ENCODE assay signal across 16 mouse cellular contexts in genomic region chr1:128535537-128536150, GRCm38 (mm10). TPM values are rescaled to one million over a fixed set of nuclear protein-coding genes. Genes with fewer than 3 reads are reported as not detected.
DNase-seq lines count a peak whose midpoint lies in the region; ATAC-seq and TF ChIP-seq lines count a peak whose summit lies in the region.
"Had no signal": no experiment of that assay in that cellular context is flagged by ENCODE, and none has a peak within 500 bp of the region (broad histone marks: within the 10 kb centered on the region; RNA-seq: fewer than 3 reads in every experiment).

No protein-coding gene starts in this region.

- no peak overlapping the region for H3K4me3 ChIP-seq in midbrain, embryonic 10.5 days
- no peak overlapping the region for H3K4me3 ChIP-seq in midbrain, embryonic 16.5 days (ENCODE audit: low read depth, low read length)
- no peak overlapping the region for H3K4me3 ChIP-seq in kidney, postnatal 0 days (replicated peaks; ENCODE audit: low read depth, low read length)
- H3K4me3 ChIP-seq in stomach, postnatal 0 days (ENCODE audit: low read depth, low read length), result no peak overlapping the region
- H3K4me3 ChIP-seq: hindbrain, embryonic 15.5 days; limb, embryonic 13.5 days had no signal

- no peak overlapping the region for H3K4me2 ChIP-seq in midbrain, embryonic 16.5 days (ENCODE audit: low read length)
- H3K4me2 ChIP-seq in kidney, postnatal 0 days (ENCODE audit: low read length), result no peak overlapping the region
- H3K4me2 ChIP-seq in stomach, postnatal 0 days (replicated peaks; ENCODE audit: low read depth), result no peak overlapping the region
- H3K4me2 ChIP-seq: hindbrain, embryonic 15.5 days; limb, embryonic 13.5 days had no signal

- no peak for ATAC-seq in midbrain, embryonic 16.5 days
- 0 out of 2 replicates have a peak, but pooled peaks have one; percentile 33 for ATAC-seq in kidney, postnatal 0 days (replicated peaks; ENCODE audit: low FRiP score, low read depth)
- ATAC-seq in stomach, postnatal 0 days (ENCODE audit: low FRiP score, low TSS enrichment), result peak; percentile 94
- ATAC-seq: forebrain, postnatal 0 days had no signal

- no peaks in the 10 kb centered on the region for H3K36me3 ChIP-seq in midbrain, embryonic 10.5 days
- H3K36me3 ChIP-seq in midbrain, embryonic 16.5 days (ENCODE audit: control insufficient read depth, insufficient read depth, low read length), result no peaks in the 10 kb centered on the region
- H3K36me3 ChIP-seq in kidney, postnatal 0 days (ENCODE audit: insufficient read depth, low read length), result no peaks in the 10 kb centered on the region
- no peaks in the 10 kb centered on the region for H3K36me3 ChIP-seq in stomach, postnatal 0 days (ENCODE audit: control insufficient read depth, insufficient read depth, low read length)
- H3K36me3 ChIP-seq: hindbrain, embryonic 15.5 days; limb, embryonic 13.5 days had no signal

- H3K4me1 ChIP-seq in midbrain, embryonic 10.5 days, result peaks cover 55% of the 10 kb centered on the region
- peaks cover 12% of the 10 kb centered on the region for H3K4me1 ChIP-seq in midbrain, embryonic 16.5 days (ENCODE audit: control insufficient read depth, insufficient read depth, low read length)
- no peaks in the 10 kb centered on the region for H3K4me1 ChIP-seq in kidney, postnatal 0 days (replicated peaks; ENCODE audit: insufficient read depth, low read length)
- H3K4me1 ChIP-seq in stomach, postnatal 0 days (replicated peaks; ENCODE audit: control insufficient read depth, insufficient read depth), result no peaks in the 10 kb centered on the region
- H3K4me1 ChIP-seq: limb, embryonic 13.5 days had no signal

- no peaks in the 10 kb centered on the region for H3K27me3 ChIP-seq in midbrain, embryonic 10.5 days (ENCODE audit: low read depth, poor library complexity, severe bottlenecking)
- no peaks in the 10 kb centered on the region for H3K27me3 ChIP-seq in midbrain, embryonic 16.5 days (ENCODE audit: control insufficient read depth, insufficient read depth, low read depth, low read length)
- no peaks in the 10 kb centered on the region for H3K27me3 ChIP-seq in kidney, postnatal 0 days (ENCODE audit: insufficient read depth, low read length)
- H3K27me3 ChIP-seq in stomach, postnatal 0 days (ENCODE audit: control insufficient read depth, insufficient read depth, low read length), result no peaks in the 10 kb centered on the region
- H3K27me3 ChIP-seq: hindbrain, embryonic 15.5 days; limb, embryonic 13.5 days had no signal

- peak overlapping the region; percentile 30; the same call in 1 of the 2 replicates for H3K27ac ChIP-seq in midbrain, embryonic 10.5 days (replicated peaks)
- H3K27ac ChIP-seq in midbrain, embryonic 16.5 days (ENCODE audit: low read length), result no peak overlapping the region
- no peak overlapping the region for H3K27ac ChIP-seq in kidney, postnatal 0 days
- H3K27ac ChIP-seq in stomach, postnatal 0 days (replicated peaks), result peak overlapping the region; percentile 45; the same call in 1 of the 2 replicates
- H3K27ac ChIP-seq: hindbrain, embryonic 15.5 days; limb, embryonic 13.5 days had no signal

- H3K9ac ChIP-seq in midbrain, embryonic 16.5 days (ENCODE audit: low read depth, low read length), result no peak overlapping the region
- H3K9ac ChIP-seq in kidney, postnatal 0 days (ENCODE audit: low read depth, low read length), result no peak overlapping the region
- no peak overlapping the region for H3K9ac ChIP-seq in stomach, postnatal 0 days (ENCODE audit: low read length)
- H3K9ac ChIP-seq: forebrain, postnatal 0 days; hindbrain, embryonic 15.5 days; limb, embryonic 13.5 days had no signal

- TF ChIP-seq CTCF in kidney, postnatal 0 days (IDR thresholded peaks at IDR 0.05; ENCODE audit: low read depth), result no peak
- TF ChIP-seq CTCF in stomach, postnatal 0 days (IDR thresholded peaks at IDR 0.05; ENCODE audit: low read depth), result no peak

- no peak for TF ChIP-seq EP300 in stomach, postnatal 0 days (optimal IDR thresholded peaks at IDR 0.05)

- DNase-seq in heart, adult 11 months, result peak; percentile 73
- no peak for DNase-seq in heart, adult 18-20 months
- DNase-seq in midbrain, embryonic 10.5 days (ENCODE audit: low spot score), result no peak
- DNase-seq in kidney, postnatal 0 days (ENCODE audit: low spot score), result no peak
- peak; percentile 65 for DNase-seq in stomach, postnatal 0 days (ENCODE audit: low spot score)
- DNase-seq in thymus, postnatal 36 days, result no peak
- DNase-seq in left cerebral cortex, adult 18-20 months (ENCODE audit: low spot score in 2 of 2), result no peak
- DNase-seq: cerebellum, adult 11-12 months; forebrain, postnatal 0 days; gastrocnemius, postnatal 36 days; layer of hippocampus, adult 9-11 months; lung, postnatal 10 days; right cerebral cortex, postnatal 14 days had no signal

- H3K9me3 ChIP-seq in midbrain, embryonic 10.5 days (replicated peaks), result no peaks in the 10 kb centered on the region
- H3K9me3 ChIP-seq in midbrain, embryonic 16.5 days (replicated peaks; ENCODE audit: control insufficient read depth, low read length, poor library complexity, severe bottlenecking), result no peaks in the 10 kb centered on the region
- H3K9me3 ChIP-seq in kidney, postnatal 0 days (replicated peaks; ENCODE audit: low read length), result no peaks in the 10 kb centered on the region
- H3K9me3 ChIP-seq in stomach, postnatal 0 days (ENCODE audit: control insufficient read depth, low read length), result no peaks in the 10 kb centered on the region
- H3K9me3 ChIP-seq: hindbrain, embryonic 15.5 days; limb, embryonic 13.5 days had no signal

- 63% methylated on average over 10 of the region's 10 CpGs for WGBS in midbrain, embryonic 10.5 days
- WGBS in midbrain, embryonic 16.5 days, result 41% methylated on average over 10 of the region's 10 CpGs
- whole genome bisulfite sequencing in kidney, postnatal 0 days, result 42% methylated on average over 10 of the region's 10 CpGs
- 33% methylated on average over 10 of the region's 10 CpGs for WGBS in stomach, postnatal 0 days

RNA-seq across cellular contexts. Expression of gene Cxcr4, which starts 56.4 kb away (rescaled TPM):
- 10 to 100 TPM in 1 of 2 experiments, 1 to 10 TPM in 1; 8.9 to 14.7 TPM for total RNA-seq in heart, adult 18-20 months (2021)
- 18.6 and 20.2 TPM in 2 replicates for polyA plus RNA-seq in midbrain, embryonic 10.5 days (2016; fragmentation: Nextera tagmentation; extraction: Ambion mirVana)
- polyA plus RNA-seq in midbrain, embryonic 16.5 days (2015; fragmentation: Nextera tagmentation; extraction: Ambion mirVana), result 4.0 and 5.6 TPM in 2 replicates
- 8.8 and 9.9 TPM in 2 replicates for polyA plus RNA-seq in kidney, postnatal 0 days (2015; fragmentation: Nextera tagmentation; extraction: Ambion mirVana)
- polyA plus RNA-seq in stomach, postnatal 0 days (2015; fragmentation: Nextera tagmentation; extraction: Ambion mirVana), result 1.6 and 2.0 TPM in 2 replicates
- total RNA-seq in left cerebral cortex, adult 18-20 months (2021), result 1 to 10 TPM; 1.5 to 1.7 TPM

Comparison
In these comparisons a context has a peak if more than half of its experiments do, and no peak if none do; other contexts are left out.
1. DNase-seq: peak in heart, adult 11 months (single experiment) and stomach, postnatal 0 days (single experiment); none in heart, adult 18-20 months (0 of 2), midbrain, embryonic 10.5 days (single experiment), kidney, postnatal 0 days (single experiment), thymus, postnatal 36 days (0 of 2) and left cerebral cortex, adult 18-20 months (0 of 2).
2. H3K27ac ChIP-seq: peak in midbrain, embryonic 10.5 days (single experiment) and stomach, postnatal 0 days (single experiment); none in midbrain, embryonic 16.5 days (single experiment) and kidney, postnatal 0 days (single experiment).